Mouse (Mus musculus): Measurements from ENCODE around the gene Cdc42ep1. TPM values are rescaled to one million over a fixed set of nuclear protein-coding genes. Genes with fewer than 3 reads are reported as not detected.

Gene Cdc42ep1
- total and polyA plus RNA-seq, 2 experiments from 2014 or later: 18.1 to 20.6 TPM

- no peak overlapping the region for H3K4me3 ChIP-seq (ENCODE audit: low read length)
- H3K27ac ChIP-seq: no peak overlapping the region
- no peaks in the 10 kb centered on the region for H3K27me3 ChIP-seq (ENCODE audit: insufficient read depth, low read length)
- H3K4me2 ChIP-seq (ENCODE audit: low read depth, low read length): no peak overlapping the region
- H3K4me1 ChIP-seq (ENCODE audit: insufficient read depth, low read length): no peaks in the 10 kb centered on the region
- H3K9ac ChIP-seq (replicated peaks; ENCODE audit: low read length): no peak overlapping the region; the same call in 1 of the 2 replicates
- TF ChIP-seq CTCF (IDR thresholded peaks at IDR 0.05; ENCODE audit: low read depth): no peak; the same call in 1 of the 2 replicates
- 16% methylated on average over 5 of the region's 5 CpGs for WGBS
- DNase-seq (ENCODE audit: low spot score) (no peak), ATAC-seq (no peak)
- no peaks in the 10 kb centered on the region for H3K9me3 ChIP-seq (ENCODE audit: low read length)
- no peaks in the 10 kb centered on the region for H3K36me3 ChIP-seq (ENCODE audit: insufficient read depth, low read length)
These were observed 14.1 kb upstream of the Cdc42ep1 start for GRCm38 (mm10) chr15:78828315-78828714.

GRCm38 (mm10) chr15:78829636-78830035, 12.8 kb upstream of the Cdc42ep1 start:
- no peak overlapping the region for H3K4me2 ChIP-seq (ENCODE audit: low read depth, low read length)
- no peaks in the 10 kb centered on the region for H3K27me3 ChIP-seq (ENCODE audit: insufficient read depth, low read length)
- no peak overlapping the region for H3K4me3 ChIP-seq (ENCODE audit: low read length)
- WGBS: 97% methylated on average over 1 of the region's 1 CpGs
- H3K4me1 ChIP-seq (ENCODE audit: insufficient read depth, low read length): peaks cover 3% of the 10 kb centered on the region; the same call in 1 of the 2 replicates
- TF ChIP-seq CTCF (IDR thresholded peaks at IDR 0.05; ENCODE audit: low read depth): peak; percentile 51
- ATAC-seq (no peak), DNase-seq (ENCODE audit: low spot score) (no peak)
- no peaks in the 10 kb centered on the region for H3K36me3 ChIP-seq (ENCODE audit: insufficient read depth, low read length)
- H3K27ac ChIP-seq: no peak overlapping the region
- H3K9me3 ChIP-seq (ENCODE audit: low read length): no peaks in the 10 kb centered on the region
- no peak overlapping the region for H3K9ac ChIP-seq (replicated peaks; ENCODE audit: low read length)

DNA sequence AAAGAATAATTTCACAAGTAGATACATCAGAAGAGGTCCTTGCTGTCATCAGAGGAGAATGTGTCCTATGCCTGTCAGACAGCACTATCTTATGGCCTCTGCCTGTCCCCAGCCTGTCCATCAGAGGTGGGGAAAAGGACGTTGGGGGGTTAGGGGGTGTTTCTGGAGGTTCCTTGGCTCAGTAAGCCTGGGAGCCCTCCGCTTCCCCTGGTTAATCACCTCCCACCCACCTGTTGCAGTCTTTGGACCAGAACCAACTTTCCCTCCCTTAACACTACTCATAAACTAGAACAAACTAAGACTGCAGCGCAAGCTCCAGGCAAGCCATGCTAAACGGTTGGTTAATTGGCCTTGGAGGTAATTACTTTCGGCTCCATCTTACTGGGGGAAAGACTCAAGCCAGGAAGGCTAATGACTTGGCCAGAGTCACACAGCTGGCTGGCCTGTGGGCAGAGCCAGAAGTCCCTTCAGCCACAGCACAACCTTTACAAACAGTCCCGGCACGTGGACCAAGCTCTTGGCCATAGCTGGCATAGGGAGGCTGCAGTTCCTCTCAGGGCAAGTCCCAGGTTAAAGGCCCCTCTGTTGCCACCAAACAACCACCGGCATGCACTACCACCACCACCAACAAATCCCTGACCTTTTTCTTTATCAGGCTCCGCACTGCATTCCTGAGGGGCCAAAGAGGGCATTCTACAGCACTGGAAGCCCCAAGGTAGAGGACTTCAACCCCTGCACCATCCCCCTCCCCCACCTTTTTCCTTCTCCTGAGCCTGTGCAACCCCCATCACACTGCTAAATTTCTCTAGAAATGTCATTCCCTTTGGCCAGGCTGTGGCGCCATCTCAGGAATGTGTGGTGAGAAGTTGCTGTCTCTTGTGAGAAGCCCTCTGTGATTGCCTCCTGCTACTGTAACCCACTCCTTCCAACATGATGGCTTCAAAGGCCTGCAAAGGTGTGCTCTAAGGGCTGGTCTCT, 11.4 kb upstream of the Cdc42ep1 start:
- H3K9me3 ChIP-seq (ENCODE audit: low read length): no peaks in the 10 kb centered on the region
- H3K9ac ChIP-seq (replicated peaks; ENCODE audit: low read length): no peak overlapping the region
- H3K4me3 ChIP-seq (ENCODE audit: low read length): no peak overlapping the region
- 61% methylated on average over 10 of the region's 10 CpGs for WGBS
- no peaks in the 10 kb centered on the region for H3K27me3 ChIP-seq (ENCODE audit: insufficient read depth, low read length)
- no peak overlapping the region for H3K4me2 ChIP-seq (ENCODE audit: low read depth, low read length)
- ATAC-seq (no peak), DNase-seq (ENCODE audit: low spot score) (no peak)
- no peak; the same call in 1 of the 2 replicates for TF ChIP-seq CTCF (IDR thresholded peaks at IDR 0.05; ENCODE audit: low read depth)
- H3K36me3 ChIP-seq (ENCODE audit: insufficient read depth, low read length): no peaks in the 10 kb centered on the region
- H3K27ac ChIP-seq: no peak overlapping the region
- peaks cover 14% of the 10 kb centered on the region; the same call in 1 of the 2 replicates for H3K4me1 ChIP-seq (ENCODE audit: insufficient read depth, low read length)

GRCm38 (mm10) chr15:78831720-78832657, 10.4 kb upstream of the Cdc42ep1 start:
- H3K27me3 ChIP-seq (ENCODE audit: insufficient read depth, low read length): no peaks in the 10 kb centered on the region
- DNase-seq (ENCODE audit: low spot score): no peak
- no peak overlapping the region for H3K4me3 ChIP-seq (ENCODE audit: low read length)
- WGBS: 57% methylated on average over 18 of the region's 19 CpGs
- H3K4me2 ChIP-seq (ENCODE audit: low read depth, low read length): no peak overlapping the region
- peak overlapping the region; percentile 76 for H3K27ac ChIP-seq
- no peak for TF ChIP-seq CTCF (IDR thresholded peaks at IDR 0.05; ENCODE audit: low read depth)
- no peaks in the 10 kb centered on the region for H3K36me3 ChIP-seq (ENCODE audit: insufficient read depth, low read length)
- H3K9ac ChIP-seq (replicated peaks; ENCODE audit: low read length): no peak overlapping the region
- no peak; the same call in 1 of the 2 replicates for ATAC-seq
- H3K4me1 ChIP-seq (ENCODE audit: insufficient read depth, low read length): peaks cover 16% of the 10 kb centered on the region; the same call in 1 of the 2 replicates
- H3K9me3 ChIP-seq (ENCODE audit: low read length): no peaks in the 10 kb centered on the region

GRCm38 (mm10) chr15:78832701-78833123, 9.7 kb upstream of the Cdc42ep1 start:
- 0 out of 2 replicates have a peak overlapping the region, but pooled peaks have one; percentile 13 for H3K9ac ChIP-seq (replicated peaks; ENCODE audit: low read length)
- peaks cover 16% of the 10 kb centered on the region; the same call in 1 of the 2 replicates for H3K4me1 ChIP-seq (ENCODE audit: insufficient read depth, low read length)
- peak; percentile 89 for DNase-seq (ENCODE audit: low spot score)
- TF ChIP-seq CTCF (IDR thresholded peaks at IDR 0.05; ENCODE audit: low read depth): no peak
- H3K27me3 ChIP-seq (ENCODE audit: insufficient read depth, low read length): no peaks in the 10 kb centered on the region
- ATAC-seq: peak; percentile 90
- no peaks in the 10 kb centered on the region for H3K9me3 ChIP-seq (ENCODE audit: low read length)
- no peak overlapping the region for H3K4me3 ChIP-seq (ENCODE audit: low read length)
- H3K27ac ChIP-seq: peak overlapping the region; percentile 76
- H3K36me3 ChIP-seq (ENCODE audit: insufficient read depth, low read length): no peaks in the 10 kb centered on the region
- 11% methylated on average over 14 of the region's 14 CpGs for WGBS
- H3K4me2 ChIP-seq (ENCODE audit: low read depth, low read length): no peak overlapping the region

- no peaks in the 10 kb centered on the region for H3K27me3 ChIP-seq (ENCODE audit: insufficient read depth, low read length)
- ATAC-seq (no peak), DNase-seq (ENCODE audit: low spot score) (no peak)
- H3K9ac ChIP-seq (replicated peaks; ENCODE audit: low read length): no peak overlapping the region
- WGBS: 97% methylated on average over 3 of the region's 3 CpGs
- peak overlapping the region; percentile 76 for H3K27ac ChIP-seq
- peaks cover 16% of the 10 kb centered on the region; the same call in 1 of the 2 replicates for H3K4me1 ChIP-seq (ENCODE audit: insufficient read depth, low read length)
- no peak overlapping the region for H3K4me2 ChIP-seq (ENCODE audit: low read depth, low read length)
- H3K36me3 ChIP-seq (ENCODE audit: insufficient read depth, low read length): no peaks in the 10 kb centered on the region
- H3K4me3 ChIP-seq (ENCODE audit: low read length): no peak overlapping the region
- no peak for TF ChIP-seq CTCF (IDR thresholded peaks at IDR 0.05; ENCODE audit: low read depth)
- no peaks in the 10 kb centered on the region for H3K9me3 ChIP-seq (ENCODE audit: low read length)
These were observed 8.8 kb upstream of the Cdc42ep1 start for GRCm38 (mm10) chr15:78833582-78833981.

All from hindbrain, postnatal 0 days (tissue).